Mouse (Mus musculus) neutrophil, adult 5-6 weeks (primary cell): ENCODE data around the gene Epyc. TPM values are rescaled to one million over a fixed set of nuclear protein-coding genes. Genes with fewer than 3 reads are reported as not detected.
"Not testable (repeated sequence)": the region's sequence is repeated elsewhere in the genome, so short reads cannot be mapped to it uniquely, and the experiment has no call there.

ENCODE experiments used
- ATAC-seq: fragments of 151-379, 151-347 bp; 2 replicates; pipeline ENCODE4 v1.8.0; 2017; ENCODE audit warnings: mild to moderate bottlenecking, moderate TSS enrichment; ENCODE audit not compliant: insufficient number of reproducible peaks, poor library complexity, low FRiP score, severe bottlenecking; ENCODE audit errors: extremely low read depth
- total RNA-seq: library from RNA; stranded (forward); fragments of 200-1000 nt; gene quantifications from 2 replicates; pipeline ENCODE4 v1.2.3, GENCODE M21; 2017

Epyc gene
- total RNA-seq, 1 experiment from 2014 or later, result not detected

GRCm38 (mm10) chr10:97702321-97702720 lies 58.5 kb downstream of the Epyc start:
- ATAC-seq, result no peak

DNA sequence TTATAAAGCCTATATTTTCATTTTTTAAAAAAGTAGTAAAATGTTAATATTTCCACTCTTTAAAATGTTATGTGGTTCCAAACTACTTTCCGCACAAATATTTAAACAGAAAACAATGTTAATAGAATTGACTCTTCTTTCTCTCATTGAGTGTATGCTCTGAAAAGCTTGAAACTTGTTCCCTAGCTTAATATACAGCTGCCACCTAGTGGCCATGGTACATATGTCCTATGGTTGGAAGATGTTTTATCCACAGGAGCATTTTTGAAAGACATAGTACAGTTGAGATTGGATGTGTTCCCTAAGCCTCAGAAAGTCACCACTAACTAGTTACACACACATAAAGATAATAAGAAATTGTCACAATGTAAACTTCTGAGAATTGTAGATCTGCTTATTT lies 60.7 kb downstream of the Epyc start:
- no peak for ATAC-seq

GRCm38 (mm10) chr10:97712687-97713086 lies 68.8 kb downstream of the Epyc start:
- peak; percentile 46; the same call in 1 of the 2 replicates for ATAC-seq

DNA sequence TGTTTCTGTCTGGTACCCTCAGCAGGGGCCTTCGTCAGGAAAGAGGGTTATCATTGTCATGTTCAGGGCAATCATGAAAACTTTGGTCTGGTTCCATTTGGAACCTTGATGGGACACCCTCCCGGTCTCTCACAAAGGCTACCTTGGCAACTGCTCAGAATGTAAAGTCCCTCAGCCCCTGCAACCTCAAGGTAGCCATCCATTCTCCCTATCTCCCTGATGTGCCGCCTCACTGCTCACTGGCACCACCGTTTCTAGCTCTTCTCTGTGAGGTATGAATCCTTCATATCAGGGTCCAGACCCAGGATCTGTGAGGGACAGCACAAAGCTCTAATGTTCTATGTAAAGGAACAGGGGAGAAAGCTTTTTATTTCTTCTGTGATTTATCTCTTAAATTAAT lies 70.7 kb downstream of the Epyc start:
- ATAC-seq, result no peak

DNA sequence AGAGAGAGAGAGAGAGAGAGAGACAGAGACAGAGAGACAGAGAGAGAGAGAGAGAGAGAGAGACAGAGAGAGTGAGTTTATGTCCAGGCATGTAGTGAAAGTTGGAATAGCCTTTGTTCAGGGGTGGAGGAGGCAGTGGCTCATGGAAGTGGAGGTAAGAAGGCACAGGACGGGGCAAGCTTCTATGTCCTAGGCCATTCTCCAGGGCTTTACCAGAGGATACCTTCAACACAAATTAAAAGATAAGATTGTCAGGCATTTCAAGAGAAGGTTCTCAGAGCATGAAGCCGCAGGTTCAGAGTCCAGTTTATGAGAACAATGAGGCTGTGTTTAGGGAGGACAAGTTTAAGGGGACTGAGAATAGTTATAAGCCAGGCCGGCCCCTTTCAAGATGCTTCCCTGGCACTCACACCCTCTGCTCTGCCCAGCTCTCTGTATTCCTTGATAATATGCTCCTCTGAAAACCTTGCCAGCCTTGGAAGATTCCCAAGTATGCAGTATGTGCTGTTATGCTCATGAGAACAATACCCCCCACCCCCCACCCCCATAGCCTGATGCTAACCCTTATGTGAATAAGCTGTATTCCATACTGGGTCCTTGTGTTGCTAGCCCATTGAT lies 71.5 kb downstream of the Epyc start:
- no peak for ATAC-seq

DNA sequence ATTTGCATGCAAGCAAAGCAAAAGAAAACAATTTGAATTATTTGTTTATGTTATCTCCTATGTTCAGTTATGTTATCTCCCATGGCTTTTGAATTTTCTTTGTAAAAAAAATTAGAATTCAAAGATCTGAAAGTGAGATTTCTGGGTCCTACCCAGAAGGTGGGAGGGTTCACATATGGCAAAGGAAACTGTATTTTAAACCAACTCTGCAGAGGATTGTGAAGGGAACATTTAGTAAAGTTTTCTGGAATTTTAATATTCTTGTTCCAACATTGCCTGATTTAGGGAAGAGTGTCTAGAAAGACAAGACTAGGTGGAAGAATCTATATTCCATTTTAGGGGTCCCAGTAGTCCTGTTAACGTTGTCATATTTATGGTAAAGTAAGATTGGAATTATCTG lies 73.4 kb downstream of the Epyc start:
- ATAC-seq, result no peak

DNA sequence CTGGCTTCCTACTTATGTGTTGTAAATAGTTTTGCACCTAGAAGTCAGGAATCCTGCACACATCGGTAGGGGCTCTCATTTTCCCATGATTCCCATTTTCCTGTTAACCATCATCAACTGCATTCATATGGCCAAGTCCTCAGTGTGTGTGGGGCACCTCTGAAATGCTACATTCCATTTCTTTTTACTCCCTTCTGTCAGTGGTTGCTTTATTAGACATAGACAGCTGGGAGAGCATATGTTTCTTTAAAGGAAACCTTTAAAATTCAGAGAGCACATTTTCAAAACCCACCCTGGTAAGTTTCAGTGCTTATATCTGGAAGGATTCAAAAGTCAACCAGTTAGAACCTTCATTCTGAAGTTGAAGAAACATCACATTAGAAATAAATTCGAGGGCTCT lies 74.2 kb downstream of the Epyc start:
- ATAC-seq, result no peak

DNA sequence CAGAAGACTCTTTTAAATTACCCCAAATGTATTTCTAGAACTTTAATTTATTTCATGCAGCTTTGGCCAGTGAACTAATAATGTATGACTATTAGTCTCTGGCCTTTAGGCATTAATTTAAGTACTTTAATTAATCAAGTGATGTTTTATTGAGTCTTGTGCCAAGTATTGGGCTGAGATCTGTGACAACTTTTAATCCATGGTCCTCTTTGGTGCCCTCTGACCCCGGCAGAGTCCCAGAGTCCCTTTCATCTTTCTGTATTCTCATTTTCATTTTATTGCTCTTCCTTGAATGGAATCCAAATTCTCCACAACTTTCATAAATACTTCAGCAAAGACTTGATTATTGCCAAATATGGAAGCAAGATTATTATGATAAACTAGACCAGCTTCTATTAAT lies 76.8 kb downstream of the Epyc start:
- no peak for ATAC-seq

GRCm38 (mm10) chr10:97722709-97723108 lies 78.8 kb downstream of the Epyc start:
- no peak for ATAC-seq

- no peak for ATAC-seq
Measured at GRCm38 (mm10) chr10:97725929-97726328, 82.1 kb downstream of the Epyc start.

DNA sequence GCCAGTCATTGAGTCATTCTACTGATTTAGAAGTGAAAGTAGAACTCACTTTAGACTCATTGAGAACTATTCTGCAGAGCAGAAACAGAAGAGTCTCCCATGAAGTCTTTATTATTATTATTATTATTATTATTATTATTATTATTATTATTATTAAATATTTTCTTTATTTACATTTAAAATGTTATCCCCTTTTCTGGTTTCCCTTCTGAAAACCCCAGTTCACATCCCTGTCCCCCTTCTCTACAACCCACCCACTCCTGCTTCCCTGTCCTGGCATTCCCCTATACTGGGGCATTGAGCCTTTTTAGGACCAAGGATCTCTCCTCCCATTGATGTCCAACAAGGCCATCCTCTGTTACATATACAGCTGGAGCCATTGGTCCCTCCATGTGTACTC lies 82.8 kb downstream of the Epyc start, which contains the start of gene C030005K15Rik:
Gene C030005K15Rik, minus strand, starts transcription at position 101 of the 400 bp plus-strand sequence.
- ATAC-seq, result not testable (repeated sequence)

Other genes with a start within 250 kb of the Epyc start
- 0.23 TPM in 1 of 2 replicates, not detected in the other for gene Dcn, start 164.5 kb upstream of the Epyc start, total RNA-seq
- not detected in 2 replicates for gene Lum, start 78.9 kb upstream of the Epyc start, total RNA-seq
- not detected in 2 replicates for gene Kera, start 37.2 kb upstream of the Epyc start, total RNA-seq
- not detected in 2 replicates for gene Ccer1, start 49.0 kb downstream of the Epyc start, total RNA-seq
- gene C030005K15Rik, start 82.7 kb downstream of the Epyc start, total RNA-seq, result not detected in 2 replicates